Mouse (Mus musculus) embryonic fibroblast, embryonic 13.5 days (primary cell): ENCODE measurements at regions not wholly inside any gene's neighbourhood (a gene's known extent, or its start where the extent isn't known, plus 50 kb on each side); places are given as distances from the start of the nearest gene placed in this dataset.

Experiments used
- H3K27ac ChIP-seq: 2 replicates; pipeline ENCODE4 v1.5.1; 2012; ENCODE audit warnings: low read length, control low read depth, inconsistent platforms; ENCODE audit not compliant: insufficient read depth
- H3K4me1 ChIP-seq: 2 replicates; pipeline ENCODE4 v1.6.1; 2011; ENCODE audit warnings: low read length; ENCODE audit not compliant: control insufficient read depth, insufficient read depth
- H3K4me3 ChIP-seq: 2 replicates; pipeline ENCODE4 v1.5.1; 2011; ENCODE audit warnings: mild to moderate bottlenecking, control low read depth, low read length; ENCODE audit not compliant: insufficient read depth
- CTCF ChIP-seq: IDR thresholded peaks from 2 replicates; pipeline ENCODE4 v1.5.1; 2011; ENCODE audit warnings: mild to moderate bottlenecking, control low read depth, low read length, moderate library complexity, borderline replicate concordance; ENCODE audit not compliant: insufficient read depth
- POLR2A ChIP-seq: IDR thresholded peaks from 2 replicates; pipeline ENCODE4 v1.6.1; 2011; ENCODE audit warnings: low read depth, mild to moderate bottlenecking, control low read depth, low read length, moderate library complexity

GRCm38 (mm10) chr13:28687838-28688237 lies 265.7 kb downstream of the Sox4 start:
- H3K27ac ChIP-seq: no peak overlapping the region
- no peaks in the 10 kb centered on the region for H3K4me1 ChIP-seq
- no peak for TF ChIP-seq POLR2A
- no peak for TF ChIP-seq CTCF
- H3K4me3 ChIP-seq: no peak overlapping the region

- Histone ChIP-seq H3K4me3 (no peak overlapping the region), H3K4me1 (peaks cover 10% of the 10 kb centered on the region), H3K27ac (no peak overlapping the region)
- TF ChIP-seq POLR2A: no peak
These were observed 269.2 kb downstream of the Sox4 start for GRCm38 (mm10) chr13:28684311-28684710.

GRCm38 (mm10) chr13:28680266-28680665 lies 273.2 kb downstream of the Sox4 start:
- no peak overlapping the region for H3K4me3 ChIP-seq
- H3K27ac ChIP-seq: peak overlapping the region; percentile 87

GRCm38 (mm10) chr13:28673622-28674021 lies 279.9 kb downstream of the Sox4 start:
- H3K4me1 ChIP-seq: no peaks in the 10 kb centered on the region
- H3K4me3 ChIP-seq: no peak overlapping the region
- TF ChIP-seq CTCF (no peak), POLR2A (no peak)
- H3K27ac ChIP-seq: no peak overlapping the region

More at GRCm38 (mm10) chr13:28680266-28680665, 273.2 kb downstream of the Sox4 start:
- H3K4me1 ChIP-seq: peaks cover 10% of the 10 kb centered on the region
- TF ChIP-seq CTCF: no peak
- TF ChIP-seq POLR2A: no peak

- no peaks in the 10 kb centered on the region for H3K4me1 ChIP-seq
- no peak overlapping the region for H3K27ac ChIP-seq
- no peak overlapping the region for H3K4me3 ChIP-seq
- TF ChIP-seq POLR2A (no peak), CTCF (no peak)
These were observed 282.0 kb downstream of the Sox4 start for GRCm38 (mm10) chr13:28671543-28671942.

GRCm38 (mm10) chr13:28669832-28670585 lies 283.5 kb downstream of the Sox4 start:
- TF ChIP-seq CTCF (no peak), POLR2A (no peak)
- H3K4me1 ChIP-seq: no peaks in the 10 kb centered on the region
- no peak overlapping the region for H3K27ac ChIP-seq
- no peak overlapping the region for H3K4me3 ChIP-seq

- TF ChIP-seq CTCF (no peak), POLR2A (no peak)
- Histone ChIP-seq H3K27ac (no peak overlapping the region), H3K4me1 (no peaks in the 10 kb centered on the region), H3K4me3 (no peak overlapping the region)
These were observed 286.7 kb downstream of the Sox4 start for GRCm38 (mm10) chr13:28666832-28667231.

GRCm38 (mm10) chr13:28665150-28665549 lies 288.4 kb downstream of the Sox4 start:
- TF ChIP-seq CTCF: no peak
- no peak for TF ChIP-seq POLR2A
- Histone ChIP-seq H3K4me3 (no peak overlapping the region), H3K27ac (no peak overlapping the region), H3K4me1 (no peaks in the 10 kb centered on the region)

- TF ChIP-seq CTCF (no peak), POLR2A (no peak)
- no peaks in the 10 kb centered on the region for H3K4me1 ChIP-seq
- no peak overlapping the region for H3K4me3 ChIP-seq
- no peak overlapping the region for H3K27ac ChIP-seq
These were observed 288.8 kb downstream of the Sox4 start for GRCm38 (mm10) chr13:28664698-28665097.

- no peak overlapping the region for H3K27ac ChIP-seq
- H3K4me1 ChIP-seq: no peaks in the 10 kb centered on the region
- H3K4me3 ChIP-seq: no peak overlapping the region
- TF ChIP-seq POLR2A (no peak), CTCF (no peak)
These were observed 289.4 kb downstream of the Sox4 start for GRCm38 (mm10) chr13:28663950-28664681.
